8 mouse cellular contexts compared by ENCODE assay signal in genomic region chr2:104002711-104003413, GRCm38 (mm10). TPM values are rescaled to one million over a fixed set of nuclear protein-coding genes. Genes with fewer than 3 reads are reported as not detected.
DNase-seq lines count a peak whose midpoint lies in the region; ATAC-seq lines count a peak whose summit lies in the region.
"Had no signal": no experiment of that assay in that cellular context is flagged by ENCODE, and none has a peak within 500 bp of the region (broad histone marks: within the 10 kb centered on the region; RNA-seq: fewer than 3 reads in every experiment).

No protein-coding gene starts in this region.

- 32% methylated on average over 16 of the region's 16 CpGs for WGBS in forebrain, embryonic 14.5 days

- H3K36me3 ChIP-seq in forebrain, embryonic 14.5 days (ENCODE audit: control insufficient read depth, insufficient read depth, low read length), result no peaks in the 10 kb centered on the region
- H3K36me3 ChIP-seq: limb, embryonic 13.5 days had no signal

- H3K4me1 ChIP-seq in forebrain, embryonic 14.5 days (ENCODE audit: control insufficient read depth, insufficient read depth, low read length), result no peaks in the 10 kb centered on the region
- H3K4me1 ChIP-seq: limb, embryonic 13.5 days had no signal

- no peak overlapping the region for H3K27ac ChIP-seq in forebrain, embryonic 14.5 days (ENCODE audit: low read depth, low read length)
- H3K27ac ChIP-seq: limb, embryonic 13.5 days had no signal

- peak; percentile 7 for DNase-seq in 3T3-L1 (ENCODE audit: low read depth, low spot score)
- DNase-seq in B cell, adult 2 months, result peak; percentile 76 to 77
- peak; percentile 59 for DNase-seq in c-Kit-positive CD71-negative TER-119-negative erythroid progenitor cells, embryonic 14.5 days (ENCODE audit: low read depth)
- DNase-seq in forebrain, embryonic 14.5 days (ENCODE audit: low spot score), result peak; percentile 68
- DNase-seq in layer of hippocampus, adult 8-10 months (ENCODE audit: low spot score in 2 of 2), result peak; percentile 60 to 74
- DNase-seq in lung, postnatal 10 days, result peak; percentile 57
- DNase-seq in right cerebral cortex, postnatal 14 days, result peak; percentile 80

- no peak overlapping the region for H3K4me3 ChIP-seq in forebrain, embryonic 14.5 days (ENCODE audit: low read depth, low read length)
- H3K4me3 ChIP-seq: limb, embryonic 13.5 days had no signal

- no peaks in the 10 kb centered on the region for H3K27me3 ChIP-seq in forebrain, embryonic 14.5 days (replicated peaks; ENCODE audit: control insufficient read depth, insufficient read depth, low read length)

- H3K4me2 ChIP-seq in forebrain, embryonic 14.5 days (ENCODE audit: low read length), result no peak overlapping the region
- H3K4me2 ChIP-seq: limb, embryonic 13.5 days had no signal

- peak; percentile 40; the same call in 1 of the 2 replicates for ATAC-seq in forebrain, embryonic 14.5 days

- H3K9ac ChIP-seq in forebrain, embryonic 14.5 days (ENCODE audit: low read length), result no peak overlapping the region
- H3K9ac ChIP-seq: limb, embryonic 13.5 days had no signal

- H3K9me3 ChIP-seq in forebrain, embryonic 14.5 days (replicated peaks; ENCODE audit: control insufficient read depth, low read length), result no peaks in the 10 kb centered on the region

RNA-seq across cellular contexts. Expression of gene Fbxo3, which starts 24.7 kb away (rescaled TPM):
- polyA plus RNA-seq in forebrain, embryonic 14.5 days (2014; fragmentation: Nextera tagmentation; extraction: Ambion mirVana), result 56.5 and 66.2 TPM in 2 replicates
- 10 to 100 TPM; 42.1 to 51.9 (median 47.6) TPM for total RNA-seq in layer of hippocampus, adult 8-10 months (2022)

RNA-seq across cellular contexts. Expression of gene 4931422A03Rik, which starts 25.3 kb away (rescaled TPM):
- 0.67 and 1.8 TPM in 2 replicates for polyA plus RNA-seq in forebrain, embryonic 14.5 days (2014; fragmentation: Nextera tagmentation; extraction: Ambion mirVana)
- total RNA-seq in layer of hippocampus, adult 8-10 months (2022), result under 1 TPM in 1 of 4 experiments, not detected in 3; 0.53 TPM

RNA-seq across cellular contexts. Expression of gene Lmo2, which starts 45.1 kb away (rescaled TPM):
- 30.2 TPM in 2 replicates for polyA plus RNA-seq in forebrain, embryonic 14.5 days (2014; fragmentation: Nextera tagmentation; extraction: Ambion mirVana)
- 10 to 100 TPM; 16.1 to 29.7 (median 21.3) TPM for total RNA-seq in layer of hippocampus, adult 8-10 months (2022)

Comparison
In these comparisons a context has a peak if more than half of its experiments do, and no peak if none do; other contexts are left out.
1. DNase-seq: peak in every context shown above with its lines; median percentile 80 in right cerebral cortex, postnatal 14 days; 76 in B cell, adult 2 months; 68 in forebrain, embryonic 14.5 days; 67 in layer of hippocampus, adult 8-10 months; 59 in c-Kit-positive CD71-negative TER-119-negative erythroid progenitor cells, embryonic 14.5 days; 57 in lung, postnatal 10 days; 7 in 3T3-L1.